Mouse (Mus musculus): ENCODE data around the gene Rsph1.
"Not testable (repeated sequence)": the region's sequence is repeated elsewhere in the genome, so short reads cannot be mapped to it uniquely, and the experiment has no call there.

Gene Rsph1

DNA sequence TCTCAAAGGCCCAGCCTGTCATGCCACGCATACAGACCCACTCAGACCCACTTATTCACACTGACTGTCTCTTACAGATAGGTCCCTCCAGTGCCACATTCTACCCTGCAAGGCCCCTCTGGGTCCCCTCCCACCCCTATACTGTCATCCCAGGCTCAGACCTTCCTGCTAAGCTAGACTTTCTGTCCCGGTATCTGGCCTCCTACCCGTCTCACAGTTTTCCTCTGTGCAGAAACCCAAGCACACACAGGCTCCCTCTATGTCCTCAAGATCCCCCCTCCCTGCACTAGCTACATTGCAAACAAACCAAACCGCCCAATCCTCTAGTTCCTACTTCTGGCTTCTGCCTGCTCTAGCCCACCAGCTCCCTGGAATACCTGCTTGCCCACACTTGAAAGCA is 748 bp upstream of the Rsph1 start:
- no peak for DNase-seq (ENCODE audit: low spot score in 2 of 2)

DNA sequence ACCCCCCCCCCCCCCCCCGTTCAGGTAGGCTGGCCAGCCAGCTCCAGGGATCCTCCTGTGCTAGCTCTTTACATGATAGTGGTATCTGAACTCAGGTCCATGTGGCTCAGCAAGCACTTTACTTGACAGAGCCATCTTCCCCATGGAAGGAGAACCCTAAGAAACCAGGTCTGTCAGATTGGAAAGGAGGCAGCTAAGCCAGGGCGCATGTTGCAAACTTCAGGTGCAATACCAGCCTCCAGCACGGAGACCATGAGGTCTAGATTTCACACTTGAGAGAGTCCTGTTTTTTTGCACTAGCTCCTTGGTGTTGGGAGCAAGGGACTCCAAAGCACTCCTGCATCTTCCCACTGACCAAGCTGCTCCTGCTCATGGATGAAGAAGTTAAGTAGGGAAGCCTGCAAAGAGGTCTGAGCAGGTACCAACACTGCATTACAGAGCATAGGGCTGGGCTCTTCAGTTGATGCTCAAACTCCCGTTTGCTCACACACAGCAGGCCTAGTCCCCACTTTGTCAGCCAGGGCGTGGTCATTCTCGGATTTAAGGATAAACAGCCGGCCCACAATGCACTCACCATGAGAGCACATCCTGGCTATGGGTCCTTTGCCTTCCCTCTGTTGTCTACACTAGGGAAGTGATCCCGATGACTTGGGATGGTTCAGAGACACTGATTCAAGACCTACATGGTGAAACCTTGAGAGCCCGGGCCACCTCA is 819 bp downstream of the Rsph1 start:
- no peak for DNase-seq (ENCODE audit: low spot score in 2 of 2)

GRCm38 (mm10) chr17:31275181-31275580 is 2.0 kb downstream of the Rsph1 start:
- peak in 1 of 2 experiments; percentile 50 for DNase-seq (ENCODE audit: low spot score in 2 of 2)

DNA sequence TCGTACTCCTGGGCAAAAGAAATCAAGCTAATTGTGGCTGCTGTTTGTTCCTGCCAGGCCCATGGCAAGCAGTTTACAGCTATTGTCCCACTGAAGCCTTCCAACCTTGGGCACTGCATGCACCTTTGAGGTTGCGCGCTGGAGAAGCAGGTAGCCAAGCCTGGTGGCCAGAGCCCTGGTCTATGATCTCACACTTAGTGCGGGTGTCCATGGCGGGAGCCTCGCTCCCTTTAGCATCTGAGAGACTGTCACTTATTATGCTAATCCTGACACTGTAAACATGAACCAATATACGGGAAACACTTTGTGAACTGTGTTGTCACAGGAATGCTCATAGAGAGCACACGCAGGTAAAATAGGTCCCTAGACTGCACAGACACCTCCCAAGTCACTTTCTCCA is 3.6 kb downstream of the Rsph1 start:
- no peak for DNase-seq (ENCODE audit: low spot score in 2 of 2)

DNA sequence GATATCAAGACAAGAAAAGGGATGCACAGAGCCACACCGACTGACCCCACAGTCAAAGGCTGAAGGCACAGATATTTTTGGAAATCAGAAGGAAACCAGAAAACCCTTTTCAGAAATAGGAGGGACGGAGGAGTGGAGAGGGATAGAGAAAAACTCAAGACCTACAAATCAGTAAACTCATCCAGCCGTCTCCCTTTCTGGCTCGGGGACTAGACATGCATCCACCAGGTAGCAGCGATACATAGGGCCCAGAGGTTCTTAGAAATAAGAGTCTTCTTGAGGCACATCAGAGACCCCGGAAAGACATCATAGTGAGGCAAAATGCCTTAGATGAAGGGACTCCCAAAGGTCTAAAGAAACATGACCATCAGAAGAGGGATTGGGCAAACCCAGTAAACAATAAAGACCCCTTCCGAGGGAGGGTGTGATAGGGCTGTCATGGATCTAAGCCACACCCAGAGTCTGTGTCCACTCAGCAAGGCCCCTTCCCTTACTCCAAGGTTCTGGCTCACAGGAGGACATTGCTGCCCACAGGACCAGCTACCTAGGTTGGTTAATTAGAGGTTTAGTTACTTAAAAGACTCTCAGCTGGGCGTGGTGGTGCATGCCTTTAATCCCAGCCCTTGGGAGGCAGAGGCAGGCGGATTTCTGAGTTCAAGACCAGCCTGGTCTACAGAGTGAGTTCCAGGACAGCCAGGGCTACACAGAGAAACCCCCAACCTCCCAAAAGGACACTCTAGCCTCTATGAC is 4.6 kb downstream of the Rsph1 start:
- DNase-seq (ENCODE audit: low spot score in 2 of 2): no peak

DNA sequence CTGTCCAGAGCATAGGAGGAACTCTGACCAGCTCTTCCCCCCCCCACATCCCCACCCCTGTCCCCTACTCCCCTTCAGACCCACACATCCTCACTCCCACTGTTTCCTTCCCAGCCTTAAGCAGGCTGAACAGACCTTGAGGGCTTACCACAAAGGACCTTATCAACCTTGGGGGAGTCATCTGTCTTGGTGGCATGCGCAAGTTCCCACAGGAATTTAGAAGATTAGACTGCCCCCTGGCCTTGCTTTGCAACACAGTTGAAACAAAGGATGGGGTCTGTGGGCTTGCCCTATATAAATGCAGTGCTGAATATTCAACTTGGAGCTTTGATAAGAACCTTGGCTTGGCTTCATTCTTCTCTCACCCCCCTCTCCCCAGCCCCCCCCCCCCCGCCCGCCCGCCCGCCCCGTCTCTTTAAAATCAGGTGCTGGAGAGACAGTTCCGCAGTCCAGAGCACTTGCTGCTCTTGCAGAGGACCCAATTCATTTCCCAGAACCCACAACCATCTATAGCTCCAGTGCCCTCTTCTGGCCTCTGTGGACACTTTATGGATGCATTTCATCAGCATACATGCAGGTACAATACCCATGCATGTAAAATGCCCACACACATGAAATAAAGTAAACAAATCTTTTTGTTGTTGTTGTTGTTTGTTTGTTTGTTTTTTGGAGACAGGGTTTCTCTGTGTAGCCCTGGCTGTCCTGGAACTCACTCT is 5.9 kb downstream of the Rsph1 start:
- no peak for DNase-seq (ENCODE audit: low spot score in 2 of 2)

DNA sequence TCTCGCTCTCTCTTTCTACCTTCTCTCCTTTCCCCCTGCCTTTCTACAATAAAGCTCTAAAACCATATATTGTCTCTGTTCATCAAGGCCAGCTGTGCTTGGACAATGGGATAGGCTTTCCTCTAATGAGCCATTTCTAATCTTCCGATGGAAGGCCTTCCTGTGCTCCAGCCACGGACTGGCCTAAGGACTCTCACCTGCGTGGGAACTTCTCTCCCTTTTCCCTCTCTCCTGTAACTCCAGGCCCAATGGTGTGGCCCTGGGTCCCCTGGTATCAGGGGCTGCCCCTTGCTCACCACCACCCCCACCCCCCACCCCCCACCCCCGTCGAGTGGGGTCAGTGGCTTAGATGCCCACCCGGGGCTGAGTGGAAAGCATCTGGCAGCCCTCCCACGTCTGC is 6.4 kb downstream of the Rsph1 start:
- DNase-seq (ENCODE audit: low spot score in 2 of 2): not testable (repeated sequence)

DNA sequence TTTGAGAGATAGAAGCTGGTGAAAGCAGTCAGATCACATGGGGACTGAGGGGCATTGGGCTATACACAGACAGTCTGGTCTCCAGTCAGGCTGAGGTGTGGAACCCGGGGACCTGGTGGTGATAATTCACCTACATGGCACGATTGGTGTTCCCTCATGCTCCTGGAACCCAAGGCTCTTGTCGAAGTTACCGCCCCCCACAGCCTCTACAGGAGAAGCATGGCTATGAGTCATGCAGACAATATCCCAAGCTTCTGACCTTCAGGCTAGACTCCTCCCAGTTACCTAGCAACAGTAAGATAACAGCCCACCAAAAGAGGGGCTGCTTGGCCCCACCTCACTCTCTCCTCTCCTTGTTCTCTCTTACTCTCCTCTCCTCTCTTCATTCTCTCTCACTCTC is 6.9 kb downstream of the Rsph1 start:
- DNase-seq (ENCODE audit: low spot score in 2 of 2): no peak

DNA sequence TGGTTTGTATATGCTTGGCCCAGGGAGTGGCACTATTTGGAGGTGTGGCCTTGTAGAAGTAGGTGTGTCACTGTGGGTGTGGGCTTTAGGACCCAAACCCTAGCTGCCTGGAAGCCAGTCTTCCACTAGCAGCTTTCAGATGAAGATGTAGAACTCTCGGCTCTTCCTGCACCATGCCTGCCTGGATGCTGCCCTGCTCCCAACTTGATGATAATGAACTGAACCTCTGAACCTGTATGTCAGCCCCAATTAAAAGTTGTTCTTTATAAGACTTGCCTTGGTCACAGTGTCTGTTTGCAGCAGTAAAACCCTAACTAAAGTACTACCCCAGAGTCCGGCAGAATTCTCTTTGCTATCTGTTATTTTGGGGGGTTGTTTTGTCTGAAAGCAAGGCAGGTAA is 7.4 kb downstream of the Rsph1 start:
- no peak for DNase-seq (ENCODE audit: low spot score in 2 of 2)

DNA sequence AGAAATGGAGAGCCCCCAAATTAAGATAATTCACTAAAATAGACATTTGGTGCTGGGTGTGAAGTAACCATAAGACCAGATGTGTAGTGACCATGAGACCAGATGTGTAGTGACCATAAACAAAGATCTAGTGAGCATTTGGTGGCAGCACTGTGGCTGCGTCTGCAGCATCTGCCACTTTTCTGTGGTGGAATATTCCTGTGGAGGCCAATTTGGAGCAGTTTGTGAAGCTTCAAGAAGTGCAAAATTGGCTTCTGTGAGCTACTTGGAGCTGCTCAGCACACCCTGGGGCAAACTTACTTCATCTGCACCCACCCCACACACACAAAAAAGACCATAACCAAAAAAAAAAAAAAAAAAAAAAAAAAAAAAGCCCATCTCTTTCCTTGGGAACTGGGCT is 9.2 kb downstream of the Rsph1 start:
- DNase-seq (ENCODE audit: low spot score in 2 of 2): no peak

GRCm38 (mm10) chr17:31267603-31268002 is 9.6 kb downstream of the Rsph1 start:
- no peak for DNase-seq (ENCODE audit: low spot score in 2 of 2)

DNA sequence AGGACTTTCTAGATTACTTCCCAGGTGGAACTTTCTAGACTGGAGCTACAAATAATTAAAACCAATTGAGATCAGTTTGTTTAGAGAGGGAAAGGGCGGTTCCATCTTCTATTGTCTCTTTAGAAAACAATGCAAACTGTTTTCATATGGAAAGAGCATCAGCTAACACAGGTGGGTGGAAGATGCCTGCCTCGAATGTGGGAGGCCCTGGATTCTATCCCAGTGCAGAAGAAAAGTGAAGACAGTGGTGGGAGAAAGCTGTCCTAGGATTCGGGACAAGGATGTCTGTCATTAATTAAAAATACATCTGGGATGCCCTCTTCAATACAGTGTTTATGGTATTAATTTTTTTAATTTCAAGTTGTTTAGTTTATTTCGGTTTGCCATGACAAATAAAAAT is 10.0 kb downstream of the Rsph1 start:
- no peak for DNase-seq (ENCODE audit: low spot score in 2 of 2)

- DNase-seq (ENCODE audit: low spot score in 2 of 2): peak; percentile 55 to 63
Observed at GRCm38 (mm10) chr17:31266321-31266950, 10.7 kb downstream of the Rsph1 start.

GRCm38 (mm10) chr17:31265831-31266230 is 11.4 kb downstream of the Rsph1 start:
- DNase-seq (ENCODE audit: low spot score in 2 of 2): no peak

DNA sequence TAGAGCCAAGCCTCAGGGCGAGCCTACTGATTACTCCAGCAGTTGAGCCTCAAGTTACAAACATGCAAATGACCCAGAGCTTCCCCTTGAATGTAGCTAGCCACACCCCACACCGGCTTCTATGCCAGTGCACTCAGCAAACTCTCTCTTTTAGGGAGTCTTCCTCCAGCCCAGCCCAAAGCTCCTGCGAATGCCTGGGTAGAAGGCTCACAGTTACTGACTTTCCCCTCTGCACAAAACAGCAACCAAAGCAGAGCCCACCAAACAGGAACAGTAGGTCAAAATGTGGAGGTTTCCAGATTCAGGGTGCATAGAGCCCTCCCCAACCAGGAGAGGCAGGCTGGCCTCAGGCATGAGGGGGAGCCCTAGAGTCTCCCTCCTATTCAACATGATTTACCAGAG is 12.0 kb downstream of the Rsph1 start:
- DNase-seq (ENCODE audit: low spot score in 2 of 2): no peak

- no peak for DNase-seq (ENCODE audit: low spot score in 2 of 2)
Observed at GRCm38 (mm10) chr17:31264372-31264771, 12.8 kb downstream of the Rsph1 start.

DNA sequence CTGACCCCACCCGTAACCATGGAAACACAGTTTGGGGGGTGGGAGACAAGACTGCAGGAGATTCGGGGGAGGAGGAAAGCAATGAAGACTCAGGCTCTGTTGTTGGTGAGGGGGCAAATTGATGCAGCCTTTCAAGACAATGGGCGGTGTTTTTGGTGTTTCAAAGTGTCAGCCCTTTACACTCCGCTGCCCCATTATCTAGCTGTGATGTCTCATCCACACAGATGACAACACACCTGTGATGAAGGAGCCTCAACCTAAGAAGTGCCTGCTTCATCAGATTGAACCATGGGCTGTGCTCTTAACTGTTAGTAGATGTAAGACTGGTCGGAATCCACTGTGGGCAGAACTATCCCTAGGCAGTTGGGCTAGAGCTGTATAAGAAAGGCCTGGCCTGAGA is 13.4 kb downstream of the Rsph1 start:
- DNase-seq (ENCODE audit: low spot score in 2 of 2): no peak

GRCm38 (mm10) chr17:31262715-31263114 is 14.5 kb downstream of the Rsph1 start:
- no peak for DNase-seq (ENCODE audit: low spot score in 2 of 2)

- no peak for DNase-seq (ENCODE audit: low spot score in 2 of 2)
Observed at GRCm38 (mm10) chr17:31261352-31261751, 15.8 kb downstream of the Rsph1 start.

GRCm38 (mm10) chr17:31260430-31260829 is 16.8 kb downstream of the Rsph1 start:
- DNase-seq (ENCODE audit: low spot score in 2 of 2): no peak

DNA sequence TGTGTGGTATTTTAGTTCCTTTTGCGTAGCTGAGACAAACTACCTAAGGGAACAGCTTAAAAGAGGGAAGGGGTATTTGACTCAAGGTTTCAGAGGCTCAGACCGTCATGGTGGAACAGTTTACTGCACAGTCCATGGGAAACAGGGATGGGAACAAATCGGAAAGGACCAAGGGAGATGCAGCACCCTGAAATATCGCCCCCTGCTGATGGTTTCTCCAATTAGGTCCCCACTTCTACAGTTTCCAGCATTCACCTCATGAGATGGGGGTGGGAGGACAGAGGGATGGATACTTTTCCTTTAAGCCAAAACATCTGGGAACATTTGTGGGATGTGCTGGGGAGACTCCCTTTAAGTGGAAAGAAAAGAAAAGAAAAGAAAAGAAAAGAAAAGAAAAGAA is 17.4 kb downstream of the Rsph1 start:
- peak in 1 of 2 experiments; percentile 54 for DNase-seq (ENCODE audit: low spot score in 2 of 2)

DNA sequence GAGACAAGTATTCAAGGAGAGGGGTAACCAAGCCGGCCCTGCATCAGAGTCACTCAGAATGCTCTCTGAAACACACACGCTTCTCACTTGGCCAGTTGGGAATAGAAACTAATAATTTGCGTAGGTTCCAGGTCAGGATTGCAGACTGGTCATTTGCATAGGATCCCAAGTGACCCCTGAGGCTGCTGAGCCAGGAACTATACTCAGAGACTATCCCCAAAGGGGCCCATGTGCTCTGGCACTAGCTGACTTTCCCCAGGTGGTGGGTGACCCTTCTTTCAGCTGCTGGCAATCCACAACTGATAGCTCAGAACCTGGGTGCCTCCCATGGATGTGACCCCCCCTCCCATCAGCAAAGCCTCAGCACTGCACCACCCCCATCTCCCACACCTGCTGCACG is 18.0 kb downstream of the Rsph1 start:
- no peak for DNase-seq (ENCODE audit: low spot score in 2 of 2)
